Mouse (Mus musculus) CD4-positive, CD25-positive, alpha-beta regulatory T cell, adult 2 months (primary cell): ENCODE data around the gene Ostn.

ENCODE experiments used
- DNase-seq: peaks from one replicate; pipeline ENCODE4 v3.0.0-alpha.2; 2012; ENCODE audit warnings: low read depth, low spot score

Gene Ostn

GRCm38 (mm10) chr16:27387634-27388611, 80.6 kb downstream of the Ostn start:
- peak; percentile 66 for DNase-seq

GRCm38 (mm10) chr16:27388761-27389451, 81.6 kb downstream of the Ostn start, which contains the start of gene Ccdc50:
TSS of gene Ccdc50 (plus strand) at chr16:27388869.
- DNase-seq = peak; percentile 73

GRCm38 (mm10) chr16:27389534-27390282, 82.4 kb downstream of the Ostn start:
- peak; percentile 18 for DNase-seq

- DNase-seq = peak; percentile 14
Measured at GRCm38 (mm10) chr16:27390306-27390705, 83.0 kb downstream of the Ostn start.

- no peak for DNase-seq
Measured at GRCm38 (mm10) chr16:27391845-27392244, 84.6 kb downstream of the Ostn start.

- no peak for DNase-seq
Measured at GRCm38 (mm10) chr16:27395251-27396037, 88.2 kb downstream of the Ostn start.

- DNase-seq = no peak
Measured at GRCm38 (mm10) chr16:27396951-27397350, 89.7 kb downstream of the Ostn start.

- DNase-seq = no peak
Measured at GRCm38 (mm10) chr16:27399026-27399718, 91.9 kb downstream of the Ostn start.

GRCm38 (mm10) chr16:27399719-27400253, 92.5 kb downstream of the Ostn start:
- no peak for DNase-seq
